Mouse (Mus musculus) retina, adult 2 months (tissue): ENCODE data around the gene Dusp22.

Experiments used
- DNase-seq: peaks from one replicate; pipeline ENCODE4 v3.0.0-alpha.2; 2012; ENCODE audit warnings: low read depth, low spot score

Gene Dusp22

DNA sequence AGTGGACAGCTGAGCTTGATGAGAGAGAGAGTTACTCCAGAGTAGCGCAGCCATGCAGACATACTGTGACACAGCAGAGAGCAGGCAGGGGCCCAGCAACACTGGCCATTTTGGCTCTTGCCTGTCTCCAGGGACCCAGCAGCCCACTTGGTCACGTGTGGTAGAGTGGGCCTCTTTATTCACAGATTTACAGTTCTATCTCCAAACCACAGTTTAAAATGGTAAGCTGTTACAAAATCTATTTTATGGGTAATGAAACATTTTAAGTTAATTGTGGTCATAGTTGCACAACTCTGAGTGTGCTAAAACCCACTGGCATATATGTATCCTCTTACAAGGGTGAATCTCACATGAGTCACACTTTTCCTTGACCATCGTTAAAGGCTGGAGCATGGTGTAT lies 9.5 kb downstream of the Dusp22 start:
- DNase-seq: no peak

DNA sequence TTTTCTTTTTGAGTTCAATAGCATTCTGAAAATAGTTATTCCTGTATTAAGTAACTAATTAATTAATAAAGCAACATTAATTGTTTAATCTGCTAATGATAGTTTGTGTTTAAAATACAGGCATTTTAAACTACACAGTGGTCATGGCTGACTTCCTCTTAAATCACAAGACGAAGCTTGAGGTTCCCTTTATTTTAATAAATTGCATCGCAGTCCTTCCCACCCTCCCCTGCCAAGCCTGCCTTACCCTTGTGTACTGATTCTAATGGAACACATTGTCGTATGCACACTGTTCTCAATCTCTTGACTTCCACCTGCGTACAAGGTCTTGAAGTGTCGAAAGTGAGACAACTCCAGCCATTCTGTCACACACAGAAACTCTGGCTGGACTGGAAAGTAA lies 14.1 kb downstream of the Dusp22 start:
- DNase-seq: no peak

DNA sequence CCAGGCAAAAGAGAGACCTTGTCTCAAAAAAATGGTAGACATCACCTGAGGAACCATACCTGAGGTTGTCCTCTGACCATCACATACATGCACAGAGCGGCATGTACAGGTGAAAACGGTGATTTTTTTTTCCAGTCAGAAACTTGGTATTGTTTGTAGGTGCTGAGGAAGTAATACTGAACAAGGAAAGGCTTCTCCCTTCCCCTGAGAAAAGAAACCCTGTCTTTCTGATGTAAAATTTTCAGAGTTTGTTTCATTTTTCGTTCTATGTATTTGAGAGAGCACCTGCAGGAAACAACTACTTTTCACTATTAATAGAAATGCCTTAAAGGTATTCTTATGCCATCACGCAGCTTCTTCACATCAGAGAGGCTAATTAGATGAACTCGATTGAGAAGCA lies 19.0 kb downstream of the Dusp22 start:
- no peak for DNase-seq

DNA sequence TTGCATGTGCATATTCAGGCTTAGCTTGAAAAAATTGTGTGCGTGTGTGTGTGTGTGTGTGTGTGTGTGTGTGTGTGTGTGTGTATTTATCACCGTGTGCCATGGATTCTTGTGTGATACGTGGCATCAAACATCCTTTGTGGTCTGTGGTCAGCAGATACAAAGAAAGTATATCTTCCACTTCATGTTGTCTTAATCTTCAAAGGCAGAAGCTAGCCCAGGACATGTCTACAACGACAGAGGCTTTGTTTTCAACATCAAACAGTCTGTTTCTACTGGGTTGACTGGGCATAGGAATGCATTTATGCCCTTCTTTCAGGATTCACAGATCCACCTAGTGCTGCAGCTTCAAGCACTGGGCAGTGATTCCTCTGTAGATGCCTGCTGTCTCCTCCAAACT lies 22.1 kb downstream of the Dusp22 start:
- DNase-seq: no peak

DNA sequence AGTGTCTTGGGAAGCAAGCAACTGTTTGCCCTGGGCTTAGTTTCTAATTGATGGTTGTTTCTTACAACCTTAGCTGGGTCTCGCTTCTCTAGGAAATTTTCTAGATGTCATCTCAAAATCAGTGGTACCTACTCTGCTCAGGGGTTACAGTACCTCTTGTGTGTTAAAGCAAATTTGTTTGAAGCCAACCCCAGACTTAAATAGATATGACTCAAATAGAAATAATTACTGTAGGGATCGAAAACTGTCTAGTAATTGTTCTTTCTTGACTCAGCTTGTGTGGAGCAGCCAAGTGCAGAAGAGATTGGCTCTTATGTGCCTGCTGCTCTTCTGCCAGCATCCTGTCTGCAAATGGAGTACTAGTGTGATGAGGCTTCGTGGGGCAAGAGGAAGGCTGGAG lies 22.5 kb downstream of the Dusp22 start:
- DNase-seq: no peak

DNA sequence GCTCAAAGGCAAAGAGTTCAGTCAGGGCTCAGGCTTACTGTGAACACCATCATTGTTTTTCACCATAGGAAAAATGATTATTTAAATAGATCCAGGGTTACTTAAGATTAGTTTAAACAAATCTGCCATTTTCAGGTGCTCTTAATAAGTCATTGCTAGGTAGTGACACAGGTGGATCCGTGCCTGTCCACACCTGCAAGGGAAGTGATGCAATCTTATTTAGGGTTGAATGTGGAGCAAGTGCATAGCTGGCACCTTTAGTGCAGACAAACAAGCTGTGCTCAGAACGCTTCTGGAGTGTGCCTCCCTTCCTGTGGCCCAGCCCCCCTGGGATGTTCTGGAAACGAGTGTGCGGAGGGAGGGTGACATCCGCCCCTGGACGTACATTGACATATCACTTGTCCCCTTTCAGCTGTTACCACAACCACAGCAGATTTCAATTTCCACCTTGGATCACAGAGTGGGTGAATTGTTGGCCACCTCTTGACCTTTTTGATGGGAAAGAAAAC lies 24.9 kb downstream of the Dusp22 start:
- DNase-seq: no peak

DNA sequence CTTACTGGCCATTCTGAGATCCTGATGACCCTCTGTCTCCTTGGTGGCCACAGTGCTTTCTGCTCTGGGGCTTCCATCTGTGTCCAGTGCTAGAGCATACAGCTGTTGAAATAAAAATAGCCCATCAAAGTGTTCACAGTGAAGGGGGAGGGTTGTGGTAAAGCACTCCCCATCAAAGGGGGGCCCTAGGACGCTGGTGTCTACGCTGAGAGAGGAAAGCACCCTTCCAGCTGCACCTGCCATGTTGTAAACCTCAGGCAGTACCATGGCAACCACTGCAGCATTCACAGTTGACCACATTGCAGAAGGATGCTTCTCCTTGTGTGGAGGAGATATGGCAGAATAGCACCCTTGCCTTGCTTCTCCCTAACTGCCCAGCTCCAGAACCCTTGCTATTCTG lies 26.2 kb downstream of the Dusp22 start:
- DNase-seq: no peak

DNA sequence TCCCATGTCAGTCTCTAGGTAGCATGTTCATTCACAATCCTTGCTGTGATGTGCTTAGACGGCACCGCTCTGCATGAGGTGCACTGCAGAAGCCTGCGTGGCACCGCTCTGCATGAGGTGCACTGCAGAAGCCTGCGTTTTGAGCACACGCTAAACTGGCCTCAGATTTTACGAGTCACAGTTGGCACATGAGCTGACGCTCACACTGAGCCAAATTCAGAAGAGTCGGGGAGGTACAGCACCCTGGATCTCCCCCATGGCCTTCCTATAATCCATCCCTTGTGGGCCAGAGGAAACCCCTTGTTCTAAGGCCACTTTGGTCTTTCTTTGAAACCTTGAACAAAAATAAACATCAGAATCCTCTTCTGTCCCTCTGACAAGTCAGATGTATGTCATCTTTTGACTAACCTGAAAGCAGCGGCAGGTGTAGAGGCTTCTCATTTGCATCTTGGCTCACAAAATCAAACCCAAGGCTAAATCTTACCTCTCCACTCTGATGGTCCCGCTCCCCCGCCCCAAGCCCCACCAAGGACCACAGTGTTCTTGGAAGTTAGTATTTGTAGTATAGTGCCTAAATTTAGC lies 28.3 kb downstream of the Dusp22 start:
- no peak for DNase-seq

DNA sequence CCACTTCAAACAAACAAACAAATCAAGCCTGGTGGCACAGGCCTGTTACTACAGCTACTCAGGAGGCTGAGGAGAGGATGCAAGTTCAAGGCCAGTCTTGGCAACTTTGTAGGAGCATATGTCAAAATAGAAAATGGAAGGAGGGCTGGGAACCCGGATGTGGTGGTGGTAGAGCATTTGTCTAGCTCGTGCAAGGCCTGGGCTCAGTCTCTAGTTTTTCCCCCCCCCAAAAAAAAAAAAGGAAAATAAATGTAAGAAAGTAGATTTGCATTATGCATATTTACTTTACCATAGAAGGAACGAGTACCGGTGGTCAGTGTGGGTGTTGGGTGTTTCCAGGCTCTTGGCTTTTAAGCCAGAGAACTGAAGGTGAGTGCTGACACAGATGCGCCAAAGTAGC lies 29.7 kb downstream of the Dusp22 start:
- DNase-seq: no peak

DNA sequence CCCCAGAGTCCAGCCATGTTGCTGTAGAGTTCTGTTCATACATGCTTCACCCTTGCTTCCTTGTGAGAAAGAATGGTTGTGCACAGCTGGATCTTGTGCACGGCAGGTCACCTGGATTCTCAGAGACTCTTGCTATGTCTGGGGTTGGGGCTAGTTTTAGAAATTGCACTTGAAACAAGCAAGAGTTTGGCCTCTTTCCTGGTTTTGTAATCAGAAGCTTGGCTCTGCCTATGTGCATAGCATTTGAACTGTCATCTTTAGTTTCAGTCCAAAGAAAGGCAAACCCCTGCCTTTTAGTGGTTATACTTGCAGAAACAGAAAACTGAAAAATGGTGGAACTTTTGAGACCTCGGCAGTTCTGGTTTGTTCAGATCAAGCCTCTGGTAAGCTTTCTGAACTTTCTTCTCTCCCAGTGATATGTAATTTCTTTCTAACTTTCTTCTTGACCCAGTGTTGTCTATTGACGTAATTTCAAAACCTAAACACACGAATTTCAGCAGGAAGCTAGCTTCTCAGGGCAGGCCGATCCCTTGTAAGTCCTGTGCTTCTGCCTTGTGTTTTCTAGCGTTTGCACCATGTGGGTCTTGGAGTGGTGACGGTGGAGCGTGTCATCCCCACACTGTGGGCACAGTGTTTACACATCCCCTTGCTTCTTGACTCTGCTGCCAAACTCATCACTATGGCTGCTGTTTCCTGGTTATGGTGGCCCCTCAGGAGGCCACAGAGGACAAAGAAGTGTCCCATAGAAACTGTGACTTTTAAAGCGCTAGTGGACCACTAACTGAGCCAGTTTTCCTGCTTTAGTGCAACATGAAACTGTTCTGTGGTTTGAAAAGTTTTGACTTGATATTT lies 31.9 kb downstream of the Dusp22 start:
- DNase-seq: no peak

DNA sequence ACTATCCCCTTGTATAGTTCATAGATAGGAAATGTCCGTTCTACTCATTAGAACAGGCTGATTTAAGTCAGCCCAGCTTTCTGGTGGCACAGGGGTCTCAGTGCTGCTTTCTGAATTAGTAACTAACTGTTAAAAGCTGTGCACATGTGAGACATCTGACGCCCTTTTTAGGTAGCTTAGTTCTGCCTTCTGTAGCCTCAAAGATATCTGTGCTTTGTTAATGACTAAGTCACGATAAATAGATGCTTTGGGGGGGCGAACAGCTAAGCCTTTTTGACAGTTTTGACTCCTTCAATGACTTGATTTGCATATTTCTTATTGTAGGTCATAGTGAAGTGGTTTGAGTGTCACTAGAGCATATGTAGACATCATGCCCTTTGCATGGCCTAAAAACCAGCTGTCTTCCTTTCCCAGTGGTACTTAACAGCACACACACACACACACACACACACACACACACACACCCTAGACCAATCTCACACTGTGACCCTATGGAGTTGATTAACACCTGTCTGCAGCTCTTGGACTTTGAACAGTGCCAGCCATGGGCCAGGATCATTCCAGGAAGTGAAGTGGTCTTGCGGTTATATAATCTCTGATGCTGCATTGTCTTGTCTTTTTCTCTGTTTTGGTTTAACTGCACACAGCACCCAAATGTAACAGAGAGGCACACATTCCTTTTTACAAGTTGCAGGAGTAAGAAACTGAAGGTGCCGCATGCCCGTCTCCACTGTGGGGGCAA lies 33.0 kb downstream of the Dusp22 start:
- no peak for DNase-seq

DNA sequence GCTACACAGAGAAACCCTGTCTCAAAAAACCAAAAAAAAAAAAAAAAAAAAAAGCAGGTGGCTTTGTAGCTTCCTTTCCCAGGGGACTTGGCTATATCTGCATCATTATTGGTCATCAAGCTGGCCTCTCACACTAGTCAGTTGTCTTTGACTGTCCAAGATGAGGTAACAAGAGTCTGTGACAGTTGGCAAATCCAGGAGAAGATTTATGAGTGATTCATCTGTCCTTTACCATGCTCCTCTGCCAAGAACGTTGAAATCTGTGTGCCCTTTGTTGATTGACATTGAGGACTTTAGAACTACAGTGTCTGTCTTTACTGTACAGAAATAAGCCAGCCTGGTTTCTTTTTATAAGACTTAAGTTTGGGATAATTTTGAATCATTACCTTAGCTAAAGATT lies 35.4 kb downstream of the Dusp22 start:
- DNase-seq: no peak

DNA sequence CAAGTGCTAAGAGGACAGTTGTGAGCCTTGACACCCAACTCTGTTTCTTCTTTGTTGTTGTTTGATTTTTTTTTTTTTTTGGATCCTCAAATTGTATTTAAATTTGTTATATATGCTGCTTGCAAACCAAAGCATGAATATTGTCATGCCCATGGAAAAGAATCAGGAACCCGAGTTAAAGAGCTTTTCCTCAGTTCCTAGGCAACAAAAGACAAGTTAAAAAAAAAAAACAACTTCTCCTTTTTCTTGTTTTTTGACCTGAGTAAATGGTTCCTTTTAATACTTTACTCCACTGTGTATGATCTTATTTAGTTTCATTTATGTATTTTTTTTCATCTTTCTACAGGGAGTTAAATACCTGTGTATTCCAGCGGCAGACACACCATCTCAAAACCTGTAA lies 36.1 kb downstream of the Dusp22 start:
- DNase-seq: no peak

DNA sequence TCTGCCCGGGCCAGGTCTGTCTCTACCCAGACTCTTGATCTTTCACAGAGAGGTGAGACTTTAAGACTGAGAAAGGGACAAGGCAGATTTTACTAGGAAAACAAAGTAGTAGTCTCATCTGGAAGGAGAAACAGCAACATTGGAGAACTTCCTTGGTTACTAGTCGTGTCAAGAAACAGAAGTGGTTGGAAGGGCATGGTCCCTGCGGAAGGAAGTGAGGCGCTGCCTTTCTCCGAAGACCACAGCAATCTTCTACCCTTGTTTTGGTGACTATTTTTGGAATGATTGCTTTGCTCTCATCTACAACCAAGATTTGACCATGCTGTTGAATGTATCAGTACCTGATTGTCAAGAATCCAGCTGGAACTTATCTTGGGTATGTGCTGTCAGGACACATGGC lies 38.1 kb downstream of the Dusp22 start:
- DNase-seq: no peak

DNA sequence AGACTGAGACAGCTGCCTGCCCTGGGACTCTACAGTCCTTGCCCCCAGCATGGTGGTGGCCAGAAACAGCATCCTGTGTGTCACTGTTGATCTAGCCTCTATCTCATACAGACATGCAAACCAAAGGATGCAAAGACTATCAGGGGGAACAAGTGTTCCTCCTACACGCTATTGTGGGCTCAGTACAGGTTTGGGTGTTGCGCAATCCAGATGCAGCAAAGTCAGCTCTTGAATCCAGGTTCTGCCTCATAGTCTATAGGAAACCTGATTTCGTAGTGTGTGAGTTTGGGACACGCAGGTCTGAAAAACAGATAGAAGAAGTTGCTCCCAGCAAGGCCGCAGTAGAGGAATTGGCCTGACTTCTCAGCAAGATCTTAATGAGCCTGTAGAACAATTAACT lies 42.9 kb downstream of the Dusp22 start:
- no peak for DNase-seq

DNA sequence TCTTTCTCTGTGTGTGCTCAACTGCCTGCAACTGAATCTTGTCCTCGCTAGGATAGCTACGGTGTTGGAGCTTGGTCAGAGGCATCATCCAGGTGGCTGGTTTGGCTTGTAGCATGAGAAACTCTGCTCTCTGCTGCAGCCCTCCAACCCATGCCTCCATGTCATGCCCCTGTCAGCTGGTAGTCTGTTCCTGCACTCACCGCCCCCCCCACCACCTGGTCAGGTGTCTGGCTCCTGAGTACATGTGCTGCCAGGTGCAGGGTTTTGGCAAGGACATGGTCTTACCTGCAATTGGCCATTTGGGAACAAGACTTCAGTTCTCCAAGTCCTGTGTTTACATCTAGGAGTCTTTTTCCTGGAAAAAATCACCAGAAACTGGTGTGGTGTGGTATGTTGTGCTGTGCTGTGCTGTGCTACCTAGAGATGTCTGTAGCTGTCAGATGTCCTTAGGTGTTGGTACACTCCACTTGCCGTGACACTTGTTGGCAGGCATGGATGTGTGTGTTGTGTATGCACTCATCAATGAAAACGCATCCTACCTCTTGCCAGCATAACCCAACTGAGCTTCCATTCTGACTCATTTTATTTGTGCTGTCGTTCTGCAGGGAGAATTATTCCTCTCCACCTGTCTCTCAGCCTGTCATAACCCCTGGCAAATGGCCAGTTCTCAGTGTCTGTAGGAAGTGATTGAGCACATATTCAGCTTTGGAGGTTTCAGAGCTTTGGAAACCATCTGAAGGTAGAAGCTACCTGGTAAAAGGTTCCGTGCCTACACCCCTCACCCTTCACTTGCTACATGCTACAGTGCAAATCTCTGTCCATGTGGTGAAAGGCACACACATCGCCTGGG lies 44.7 kb downstream of the Dusp22 start:
- no peak for DNase-seq

DNA sequence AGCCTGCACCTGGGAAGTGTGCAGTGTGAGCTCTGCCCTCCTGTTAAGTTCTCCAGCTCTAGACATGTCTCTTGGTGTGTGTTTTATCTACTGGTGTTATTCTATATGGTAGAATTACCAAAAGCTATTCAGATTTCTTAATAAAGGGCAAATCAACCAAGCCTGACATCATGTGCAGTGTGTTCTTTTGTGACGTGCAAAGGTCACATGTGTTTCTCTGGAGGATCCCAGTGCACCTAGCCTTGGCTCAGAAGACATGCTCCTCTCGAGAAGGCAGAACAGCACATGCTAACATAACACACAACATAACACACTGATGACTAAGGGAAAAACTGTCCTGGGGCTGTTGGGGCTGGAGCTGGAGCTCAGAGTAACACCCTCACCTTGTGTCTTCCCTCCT lies 51.3 kb downstream of the Dusp22 start:
- DNase-seq: no peak

DNA sequence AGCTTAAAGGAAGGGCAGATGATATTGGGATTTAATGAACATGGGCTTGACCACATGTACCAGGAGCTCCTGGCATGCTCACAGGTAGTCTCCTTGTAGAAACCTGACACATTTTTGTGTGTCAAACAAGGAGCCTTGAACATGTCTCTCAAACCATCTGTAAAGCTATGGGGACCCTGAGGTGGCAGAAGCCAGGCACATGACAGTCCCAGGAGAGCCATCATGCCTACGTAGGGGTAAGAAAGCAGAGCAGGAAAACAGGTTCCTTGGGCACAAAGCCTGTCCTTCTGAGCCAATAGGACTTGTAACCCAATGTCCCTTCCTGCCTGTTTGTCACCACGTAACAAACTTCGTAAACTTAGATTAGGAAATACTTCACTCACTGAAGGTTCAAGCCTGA lies 51.9 kb downstream of the Dusp22 start:
- DNase-seq: no peak

DNA sequence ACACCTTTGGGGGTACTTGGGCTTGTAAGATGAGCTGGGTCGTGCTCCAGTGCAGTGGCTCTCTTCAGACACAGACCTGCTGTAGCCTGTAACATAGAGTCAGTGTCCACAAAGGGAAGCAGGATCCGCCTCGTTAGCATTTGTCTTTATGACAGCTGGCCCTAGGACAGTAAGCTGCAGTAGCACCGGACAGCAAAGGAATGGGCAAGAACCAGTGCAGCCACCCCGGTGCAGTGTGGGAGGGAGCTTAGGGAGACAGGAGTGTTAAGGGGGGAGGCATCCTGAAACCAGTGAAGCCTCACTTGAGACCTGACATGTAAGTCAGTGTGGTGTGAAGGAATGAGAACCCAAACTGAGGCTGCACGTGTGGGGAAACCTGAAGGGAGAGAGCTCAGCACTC lies 52.5 kb downstream of the Dusp22 start:
- DNase-seq: no peak

DNA sequence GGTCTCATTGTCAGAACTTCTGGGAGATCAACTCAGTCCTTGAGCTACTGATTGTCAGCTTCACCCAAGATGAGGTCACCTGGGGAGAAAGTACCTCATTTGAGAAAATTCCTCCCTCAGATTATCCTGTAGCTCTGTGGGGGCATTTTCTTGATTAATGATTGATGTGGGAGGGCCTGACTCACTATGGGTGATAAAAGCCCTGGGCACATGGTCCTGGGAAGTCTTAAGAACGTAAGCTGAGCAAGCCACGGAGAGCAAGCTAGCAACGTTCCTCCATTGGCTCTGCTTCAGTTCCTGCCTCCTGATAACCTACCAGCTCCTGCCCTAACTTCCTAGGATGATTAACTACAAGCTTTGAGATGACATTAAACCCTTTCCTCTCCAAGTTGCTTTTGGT lies 53.8 kb downstream of the Dusp22 start:
- no peak for DNase-seq

DNA sequence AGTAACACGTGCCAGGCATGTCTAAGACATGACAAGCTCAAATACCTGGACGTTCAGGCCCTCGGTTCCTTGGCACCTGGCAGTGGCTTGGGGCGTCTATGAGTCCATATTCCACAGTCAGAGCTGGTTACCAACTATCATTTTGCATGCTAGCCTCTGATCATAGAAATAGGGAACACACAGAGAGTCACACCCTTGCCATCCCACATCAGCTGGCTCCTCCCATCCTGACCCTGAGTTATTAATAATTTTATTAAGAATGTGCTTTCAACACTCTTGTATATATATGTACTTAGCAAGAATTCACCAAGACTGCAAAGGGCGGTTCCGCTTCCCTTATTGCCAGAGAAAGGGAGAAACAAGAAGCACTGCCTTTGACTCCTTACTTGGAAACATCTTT lies 54.8 kb downstream of the Dusp22 start:
- no peak for DNase-seq

DNA sequence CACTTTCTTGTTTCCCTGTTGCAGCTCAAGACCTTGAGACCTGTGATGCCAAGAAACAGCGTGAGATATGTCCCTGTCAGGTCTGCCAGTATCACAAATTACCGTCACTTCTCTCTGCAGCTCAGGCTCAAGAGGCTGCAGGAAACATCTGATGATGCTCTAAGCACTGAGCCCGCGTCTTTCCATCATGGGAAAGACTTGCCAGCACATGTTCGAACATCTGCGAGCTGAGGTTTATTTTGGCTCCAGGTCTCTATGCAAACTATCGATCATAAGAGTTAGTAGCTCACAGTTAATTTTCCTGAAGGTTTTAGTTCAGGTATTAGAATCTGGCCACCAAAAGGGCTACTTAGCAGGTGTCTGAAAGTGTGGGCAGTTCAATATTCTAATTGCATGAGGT lies 55.3 kb downstream of the Dusp22 start:
- no peak for DNase-seq
